Mouse (Mus musculus): ENCODE data around the gene Cnnm3. TPM values are rescaled to one million over a fixed set of nuclear protein-coding genes. Genes with fewer than 3 reads are reported as not detected.
"Not testable (repeated sequence)": the region's sequence is repeated elsewhere in the genome, so short reads cannot be mapped to it uniquely, and the experiment has no call there.

The Cnnm3 gene
- polyA plus RNA-seq, 1 experiment, result 10.2 TPM

GRCm38 (mm10) chr1:36531461-36531860, 19.8 kb downstream of the Cnnm3 start:
- peaks cover 3% of the 10 kb centered on the region for H3K36me3 ChIP-seq (ENCODE audit: control insufficient read depth, insufficient read depth)
- TF ChIP-seq POLR2AphosphoS2 (IDR thresholded peaks at IDR 0.05; ENCODE audit: insufficient read length, low read depth) (peak; percentile 69), POLR2A (IDR thresholded peaks at IDR 0.05; ENCODE audit: insufficient read length, low read depth) (no peak)

DNA sequence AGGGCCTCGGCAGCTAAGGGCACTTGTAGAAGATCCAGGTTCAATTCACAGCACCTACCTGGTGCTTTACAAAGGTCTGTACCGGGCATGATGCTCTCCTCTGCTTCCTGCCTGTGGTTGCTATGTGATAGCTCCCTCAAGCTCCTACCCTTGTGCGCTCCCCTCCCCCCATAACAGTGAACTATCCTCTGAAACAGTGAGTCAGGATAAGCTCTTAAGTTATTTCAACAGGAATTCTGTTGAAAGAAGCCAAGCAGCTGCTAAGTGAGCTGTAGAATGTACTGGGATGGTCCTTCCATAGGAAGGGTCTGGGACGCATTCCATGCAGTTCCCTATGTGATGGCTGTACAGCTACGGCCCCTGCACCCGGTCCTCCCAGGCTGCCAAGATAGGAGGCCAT, 21.9 kb downstream of the Cnnm3 start:
- H3K4me3 ChIP-seq, result peak overlapping the region; percentile 24
- TF ChIP-seq REST (IDR thresholded peaks at IDR 0.05; ENCODE audit: insufficient read depth, insufficient read length) (no peak), MYOD1 (IDR thresholded peaks at IDR 0.05; ENCODE audit: control insufficient read depth in 1 of 3, insufficient read length in 2 of 3, low read depth in 2 of 3) (no peak), TCF3 (IDR thresholded peaks at IDR 0.05; ENCODE audit: insufficient read length, low read depth) (no peak), POLR2A (IDR thresholded peaks at IDR 0.05; ENCODE audit: insufficient read length, low read depth) (no peak), MAX (IDR thresholded peaks at IDR 0.05; ENCODE audit: low read depth) (no peak), POLR2AphosphoS2 (IDR thresholded peaks at IDR 0.05; ENCODE audit: insufficient read length, low read depth) (no peak), CEBPB (IDR thresholded peaks at IDR 0.05; ENCODE audit: insufficient read depth, poor library complexity, severe bottlenecking) (no peak), MYOG (IDR thresholded peaks at IDR 0.05; ENCODE audit: control insufficient read depth in 1 of 3, insufficient read depth in 1 of 3, insufficient read length in 2 of 3, low read depth in 2 of 3) (no peak), TCF12 (IDR thresholded peaks at IDR 0.05; ENCODE audit: insufficient read depth, poor library complexity, severe bottlenecking) (no peak)
- H3K79me2 ChIP-seq (ENCODE audit: control insufficient read depth, insufficient read depth), result no peaks in the 10 kb centered on the region
- no peak overlapping the region for H3ac ChIP-seq (ENCODE audit: control insufficient read depth, insufficient read length)
- no peaks in the 10 kb centered on the region for H3K27me3 ChIP-seq (ENCODE audit: control insufficient read depth, insufficient read depth, insufficient read length)
- peak overlapping the region; percentile 57 for H3K4me2 ChIP-seq (ENCODE audit: low read depth)
- H3K36me3 ChIP-seq (ENCODE audit: control insufficient read depth, insufficient read depth), result peaks cover 3% of the 10 kb centered on the region

More at GRCm38 (mm10) chr1:36531461-36531860, 19.8 kb downstream of the Cnnm3 start:
- Histone ChIP-seq H3K4me3 (no peak overlapping the region), H3ac (ENCODE audit: control insufficient read depth, insufficient read length) (no peak overlapping the region), H3K79me2 (ENCODE audit: control insufficient read depth, insufficient read depth) (no peaks in the 10 kb centered on the region), H3K27me3 (ENCODE audit: control insufficient read depth, insufficient read depth, insufficient read length) (no peaks in the 10 kb centered on the region), H3K4me2 (ENCODE audit: low read depth) (no peak overlapping the region)

DNA sequence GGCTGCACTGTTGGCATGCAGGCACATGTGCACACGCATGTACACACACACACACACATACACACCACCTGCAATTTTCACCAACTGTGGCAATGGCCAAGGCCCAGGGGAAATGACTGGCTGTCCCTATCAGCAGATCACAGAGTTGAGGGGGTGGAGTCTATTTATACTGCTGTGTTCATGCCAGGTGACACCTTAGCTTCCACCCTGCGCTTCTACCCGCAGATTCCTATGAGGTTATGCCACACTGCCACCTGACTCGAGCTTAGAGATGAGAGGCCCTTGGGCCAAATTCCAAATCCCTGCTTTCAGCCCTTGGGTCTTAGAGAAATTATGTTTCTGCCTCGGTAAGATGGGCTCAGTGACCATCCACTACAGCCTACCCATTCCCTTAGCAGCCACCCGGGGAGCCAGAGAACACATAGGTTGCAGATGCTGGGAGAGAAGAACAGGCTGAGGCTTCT, 23.0 kb downstream of the Cnnm3 start:
- H3K36me3 ChIP-seq (ENCODE audit: control insufficient read depth, insufficient read depth), result peaks cover 3% of the 10 kb centered on the region
- H3K79me2 ChIP-seq (ENCODE audit: control insufficient read depth, insufficient read depth), result no peaks in the 10 kb centered on the region
- H3ac ChIP-seq (ENCODE audit: control insufficient read depth, insufficient read length), result no peak overlapping the region
- H3K4me2 ChIP-seq (ENCODE audit: low read depth), result peak overlapping the region; percentile 57
- no peaks in the 10 kb centered on the region for H3K27me3 ChIP-seq (ENCODE audit: control insufficient read depth, insufficient read depth, insufficient read length)
- TF ChIP-seq MYOG (IDR thresholded peaks at IDR 0.05; ENCODE audit: control insufficient read depth in 1 of 3, insufficient read depth in 1 of 3, insufficient read length in 2 of 3, low read depth in 2 of 3) (peak in 1 of 3 experiments; percentile 53), MAX (IDR thresholded peaks at IDR 0.05; ENCODE audit: low read depth) (no peak), MYOD1 (IDR thresholded peaks at IDR 0.05; ENCODE audit: control insufficient read depth in 1 of 3, insufficient read length in 2 of 3, low read depth in 2 of 3) (peak in 1 of 3 experiments; percentile 54), POLR2AphosphoS2 (IDR thresholded peaks at IDR 0.05; ENCODE audit: insufficient read length, low read depth) (peak; percentile 59), TCF12 (IDR thresholded peaks at IDR 0.05; ENCODE audit: insufficient read depth, poor library complexity, severe bottlenecking) (no peak), USF1 (IDR thresholded peaks at IDR 0.05; ENCODE audit: low read depth) (no peak), CEBPB (IDR thresholded peaks at IDR 0.05; ENCODE audit: insufficient read depth, poor library complexity, severe bottlenecking) (no peak), E2F4 (IDR thresholded peaks at IDR 0.05; ENCODE audit: insufficient read depth) (no peak), TCF3 (IDR thresholded peaks at IDR 0.05; ENCODE audit: insufficient read length, low read depth) (no peak), REST (IDR thresholded peaks at IDR 0.05; ENCODE audit: insufficient read depth, insufficient read length) (no peak), POLR2A (IDR thresholded peaks at IDR 0.05; ENCODE audit: insufficient read length, low read depth) (peak; percentile 49), SRF (IDR thresholded peaks at IDR 0.05; ENCODE audit: control insufficient read depth, insufficient read length, low read depth) (no peak)
- H3K4me3 ChIP-seq, result peak overlapping the region; percentile 24

DNA sequence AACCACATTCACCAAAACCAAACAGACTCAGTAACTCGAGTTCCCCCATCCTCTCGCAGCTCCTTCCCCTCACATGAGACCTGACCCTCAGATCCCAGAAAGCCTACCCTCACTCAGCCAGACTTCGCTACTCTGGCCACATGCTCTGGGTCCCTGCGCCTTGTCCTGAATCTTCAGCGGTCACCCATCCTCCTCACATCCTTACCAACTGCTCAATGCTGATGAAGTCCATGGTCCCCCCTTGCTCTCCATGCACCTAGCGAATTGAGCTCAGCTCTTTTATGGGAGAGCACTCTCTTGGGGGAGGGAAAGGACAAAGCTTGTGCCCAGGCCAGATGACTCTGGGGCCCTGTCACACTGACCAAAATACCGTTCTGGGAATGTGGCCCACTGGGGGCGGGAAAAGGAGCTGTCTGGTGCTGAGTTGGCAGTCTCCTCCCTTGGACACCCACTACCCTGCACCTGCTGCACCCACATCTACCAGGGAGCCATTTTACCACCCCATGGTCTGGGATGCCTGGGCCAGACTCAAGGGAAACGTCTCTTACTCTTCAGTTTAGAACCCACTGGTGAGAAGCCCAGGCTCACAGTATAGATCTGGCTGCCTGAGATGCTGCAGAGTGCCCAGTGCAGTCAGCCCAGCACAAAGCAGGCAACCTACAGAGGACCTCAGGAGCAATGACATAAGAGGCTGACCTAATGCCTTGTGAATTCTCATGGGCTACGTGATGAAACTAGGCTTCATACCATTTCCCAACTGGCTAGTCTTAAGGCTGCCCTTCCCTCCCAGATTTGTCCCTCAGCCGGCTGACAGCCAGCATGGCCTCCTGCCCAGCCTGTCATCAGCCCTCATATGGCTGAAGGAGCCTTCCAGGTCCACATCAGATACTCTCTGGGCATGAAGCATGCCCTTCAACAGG, 24.1 kb downstream of the Cnnm3 start:
- peak overlapping the region; percentile 48 for H3K4me2 ChIP-seq (ENCODE audit: low read depth)
- peak overlapping the region; percentile 24 for H3K4me3 ChIP-seq
- H3K36me3 ChIP-seq (ENCODE audit: control insufficient read depth, insufficient read depth), result no peaks in the 10 kb centered on the region
- no peaks in the 10 kb centered on the region for H3K79me2 ChIP-seq (ENCODE audit: control insufficient read depth, insufficient read depth)
- TF ChIP-seq MYOD1 (IDR thresholded peaks at IDR 0.05; ENCODE audit: control insufficient read depth in 1 of 3, insufficient read length in 2 of 3, low read depth in 2 of 3) (peak; percentile 42 to 93 (median 77)), CEBPB (IDR thresholded peaks at IDR 0.05; ENCODE audit: insufficient read depth, poor library complexity, severe bottlenecking) (no peak), POLR2A (IDR thresholded peaks at IDR 0.05; ENCODE audit: insufficient read length, low read depth) (peak; percentile 63), POLR2AphosphoS2 (IDR thresholded peaks at IDR 0.05; ENCODE audit: insufficient read length, low read depth) (no peak), USF1 (IDR thresholded peaks at IDR 0.05; ENCODE audit: low read depth) (no peak), MYOG (IDR thresholded peaks at IDR 0.05; ENCODE audit: control insufficient read depth in 1 of 3, insufficient read depth in 1 of 3, insufficient read length in 2 of 3, low read depth in 2 of 3) (peak in 2 of 3 experiments; percentile 42 to 88), TCF12 (IDR thresholded peaks at IDR 0.05; ENCODE audit: insufficient read depth, poor library complexity, severe bottlenecking) (peak; percentile 20)
- no peak overlapping the region for H3ac ChIP-seq (ENCODE audit: control insufficient read depth, insufficient read length)
- H3K27me3 ChIP-seq (ENCODE audit: control insufficient read depth, insufficient read depth, insufficient read length), result no peaks in the 10 kb centered on the region

DNA sequence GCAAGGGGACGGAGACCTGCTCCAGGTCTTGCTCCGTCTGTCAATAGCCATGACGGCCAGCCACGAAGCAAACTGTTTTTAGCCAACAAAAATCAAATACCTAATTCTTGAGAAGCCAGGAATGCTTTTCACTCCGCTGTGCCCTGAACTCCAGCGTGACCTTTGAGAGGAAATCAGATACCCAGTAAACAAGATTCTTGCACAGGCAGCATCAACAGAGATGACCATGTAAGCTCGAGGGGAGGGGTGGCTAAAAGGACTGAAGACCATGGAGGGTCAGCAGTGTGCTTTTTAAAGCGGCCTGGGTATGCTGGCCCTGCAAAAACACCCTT, 24.7 kb downstream of the Cnnm3 start:
- Histone ChIP-seq H3K79me2 (ENCODE audit: control insufficient read depth, insufficient read depth) (no peaks in the 10 kb centered on the region), H3K27me3 (ENCODE audit: control insufficient read depth, insufficient read depth, insufficient read length) (no peaks in the 10 kb centered on the region), H3K4me3 (peak overlapping the region; percentile 24), H3K4me2 (ENCODE audit: low read depth) (peak overlapping the region; percentile 43), H3K36me3 (ENCODE audit: control insufficient read depth, insufficient read depth) (no peaks in the 10 kb centered on the region), H3ac (ENCODE audit: control insufficient read depth, insufficient read length) (no peak overlapping the region)
- TF ChIP-seq MAX (IDR thresholded peaks at IDR 0.05; ENCODE audit: low read depth) (no peak), MYOG (IDR thresholded peaks at IDR 0.05; ENCODE audit: control insufficient read depth in 1 of 3, insufficient read depth in 1 of 3, insufficient read length in 2 of 3, low read depth in 2 of 3) (no peak), MYOD1 (IDR thresholded peaks at IDR 0.05; ENCODE audit: control insufficient read depth in 1 of 3, insufficient read length in 2 of 3, low read depth in 2 of 3) (no peak), CEBPB (IDR thresholded peaks at IDR 0.05; ENCODE audit: insufficient read depth, poor library complexity, severe bottlenecking) (no peak), USF1 (IDR thresholded peaks at IDR 0.05; ENCODE audit: low read depth) (no peak), E2F4 (IDR thresholded peaks at IDR 0.05; ENCODE audit: insufficient read depth) (no peak)

- H3K36me3 ChIP-seq (ENCODE audit: control insufficient read depth, insufficient read depth); H3K79me2 ChIP-seq (ENCODE audit: control insufficient read depth, insufficient read depth); H3ac ChIP-seq (ENCODE audit: control insufficient read depth, insufficient read length); H3K27me3 ChIP-seq (ENCODE audit: control insufficient read depth, insufficient read depth, insufficient read length): not testable (repeated sequence)
- H3K4me2 ChIP-seq (ENCODE audit: low read depth), result peak within 1 kb of the TSS; percentile 43
- H3K4me3 ChIP-seq, result peak within 1 kb of the TSS; percentile 24
Measured at GRCm38 (mm10) chr1:36536783-36537182, 25.1 kb downstream of the Cnnm3 start, which contains the start of gene Ankrd23. Gene Ankrd23 (minus strand): TSS chr1:36536883.

Measured in myocyte (in vitro differentiated cells).